Mouse (Mus musculus): ENCODE measurements around the gene Erfe. TPM values are rescaled to one million over a fixed set of nuclear protein-coding genes. Genes with fewer than 3 reads are reported as not detected.

Erfe gene
- total and polyA plus RNA-seq, 2 experiments from 2014 or later, result 0.11 to 0.31 TPM

GRCm38 (mm10) chr1:91350841-91351240, 15.4 kb upstream of the Erfe start, which contains the start of gene Klhl30:
Gene Klhl30 (plus strand): TSS chr1:91351016.
- Histone ChIP-seq H3K9me3 (ENCODE audit: low read length) (no peaks in the 10 kb centered on the region), H3K4me2 (ENCODE audit: low read depth, low read length, poor library complexity, severe bottlenecking) (no peak within 1 kb of the TSS), H3K9ac (replicated peaks; ENCODE audit: low read length, poor library complexity, severe bottlenecking) (no peak within 1 kb of the TSS), H3K4me1 (ENCODE audit: insufficient read depth, low read length) (no peaks in the 10 kb centered on the region), H3K4me3 (ENCODE audit: low read depth, low read length) (no peak within 1 kb of the TSS), H3K27ac (ENCODE audit: low read depth, low read length) (no peak within 1 kb of the TSS), H3K36me3 (ENCODE audit: insufficient read depth, low read length) (no peaks in the 10 kb centered on the region), H3K27me3 (ENCODE audit: insufficient read depth, low read length) (peaks cover 9% of the 10 kb centered on the region; the same call in 1 of the 2 replicates)
- DNase-seq (ENCODE audit: low spot score) (no peak), ATAC-seq (ENCODE audit: low FRiP score) (no peak)
- no peak for TF ChIP-seq CTCF (IDR thresholded peaks at IDR 0.05)
- 61% methylated on average over 4 of the region's 4 CpGs for WGBS

DNA sequence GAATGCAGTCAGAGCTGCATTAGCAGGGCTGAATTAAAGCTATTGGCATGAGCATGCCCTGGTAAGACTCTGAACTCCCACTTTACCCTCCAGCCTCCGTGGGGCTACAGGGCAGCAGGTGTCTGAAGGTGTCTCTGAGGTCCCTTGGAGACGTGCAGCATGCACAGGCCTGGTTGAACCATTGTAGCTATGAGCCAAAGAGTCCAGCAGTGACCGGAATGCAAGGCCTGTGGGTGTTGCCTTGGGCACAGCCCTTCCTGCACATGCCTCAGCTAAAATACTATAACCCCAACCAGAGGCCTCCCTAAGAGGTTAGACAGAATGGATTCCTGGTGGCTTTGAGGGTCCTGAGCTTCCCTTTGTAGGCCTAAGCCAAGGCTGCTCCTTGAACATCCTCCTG, 15.0 kb upstream of the Erfe start:
- Histone ChIP-seq H3K4me1 (ENCODE audit: insufficient read depth, low read length) (no peaks in the 10 kb centered on the region), H3K4me3 (ENCODE audit: low read depth, low read length) (no peak overlapping the region), H3K9me3 (ENCODE audit: low read length) (no peaks in the 10 kb centered on the region), H3K9ac (replicated peaks; ENCODE audit: low read length, poor library complexity, severe bottlenecking) (no peak overlapping the region), H3K27me3 (ENCODE audit: insufficient read depth, low read length) (peaks cover 7% of the 10 kb centered on the region; the same call in 1 of the 2 replicates), H3K36me3 (ENCODE audit: insufficient read depth, low read length) (no peaks in the 10 kb centered on the region), H3K27ac (ENCODE audit: low read depth, low read length) (no peak overlapping the region), H3K4me2 (ENCODE audit: low read depth, low read length, poor library complexity, severe bottlenecking) (no peak overlapping the region)
- no peak for DNase-seq (ENCODE audit: low spot score)
- TF ChIP-seq CTCF (IDR thresholded peaks at IDR 0.05), result no peak
- whole genome bisulfite sequencing, result 71% methylated on average over 3 of the region's 3 CpGs
- ATAC-seq (ENCODE audit: low FRiP score), result no peak

- Histone ChIP-seq H3K27me3 (ENCODE audit: insufficient read depth, low read length) (no peaks in the 10 kb centered on the region), H3K36me3 (ENCODE audit: insufficient read depth, low read length) (no peaks in the 10 kb centered on the region), H3K4me1 (ENCODE audit: insufficient read depth, low read length) (no peaks in the 10 kb centered on the region), H3K4me3 (ENCODE audit: low read depth, low read length) (no peak overlapping the region), H3K9ac (replicated peaks; ENCODE audit: low read length, poor library complexity, severe bottlenecking) (no peak overlapping the region), H3K9me3 (ENCODE audit: low read length) (no peaks in the 10 kb centered on the region), H3K4me2 (ENCODE audit: low read depth, low read length, poor library complexity, severe bottlenecking) (no peak overlapping the region), H3K27ac (ENCODE audit: low read depth, low read length) (no peak overlapping the region)
- no peak for ATAC-seq (ENCODE audit: low FRiP score)
- no peak for TF ChIP-seq CTCF (IDR thresholded peaks at IDR 0.05)
- no peak for DNase-seq (ENCODE audit: low spot score)
- 87% methylated on average over 2 of the region's 2 CpGs for WGBS
Measured at GRCm38 (mm10) chr1:91352277-91352676, 14.0 kb upstream of the Erfe start.

GRCm38 (mm10) chr1:91356105-91356504, 10.1 kb upstream of the Erfe start:
- no peak overlapping the region for H3K4me3 ChIP-seq (ENCODE audit: low read depth, low read length)
- no peak overlapping the region for H3K4me2 ChIP-seq (ENCODE audit: low read depth, low read length, poor library complexity, severe bottlenecking)
- no peak for DNase-seq (ENCODE audit: low spot score)
- no peak for TF ChIP-seq CTCF (IDR thresholded peaks at IDR 0.05)
- H3K27ac ChIP-seq (ENCODE audit: low read depth, low read length), result no peak overlapping the region
- no peaks in the 10 kb centered on the region for H3K9me3 ChIP-seq (ENCODE audit: low read length)
- H3K4me1 ChIP-seq (ENCODE audit: insufficient read depth, low read length), result no peaks in the 10 kb centered on the region
- H3K9ac ChIP-seq (replicated peaks; ENCODE audit: low read length, poor library complexity, severe bottlenecking), result no peak overlapping the region
- WGBS, result 88% methylated on average over 11 of the region's 11 CpGs
- no peaks in the 10 kb centered on the region for H3K36me3 ChIP-seq (ENCODE audit: insufficient read depth, low read length)
- H3K27me3 ChIP-seq (ENCODE audit: insufficient read depth, low read length), result no peaks in the 10 kb centered on the region
- ATAC-seq (ENCODE audit: low FRiP score), result no peak

- no peak for TF ChIP-seq CTCF (IDR thresholded peaks at IDR 0.05)
- Histone ChIP-seq H3K27ac (ENCODE audit: low read depth, low read length) (no peak overlapping the region), H3K36me3 (ENCODE audit: insufficient read depth, low read length) (no peaks in the 10 kb centered on the region), H3K4me2 (ENCODE audit: low read depth, low read length, poor library complexity, severe bottlenecking) (no peak overlapping the region), H3K27me3 (ENCODE audit: insufficient read depth, low read length) (0 out of 2 replicates have a peak, but pooled peaks cover 3% of the 10 kb centered on the region), H3K9me3 (ENCODE audit: low read length) (no peaks in the 10 kb centered on the region), H3K4me1 (ENCODE audit: insufficient read depth, low read length) (peaks cover 3% of the 10 kb centered on the region; the same call in 1 of the 2 replicates), H3K9ac (replicated peaks; ENCODE audit: low read length, poor library complexity, severe bottlenecking) (no peak overlapping the region), H3K4me3 (ENCODE audit: low read depth, low read length) (no peak overlapping the region)
- DNase-seq (ENCODE audit: low spot score), result no peak
- 75% methylated on average over 5 of the region's 5 CpGs for WGBS
- no peak for ATAC-seq (ENCODE audit: low FRiP score)
Measured at GRCm38 (mm10) chr1:91362113-91362512, 4.1 kb upstream of the Erfe start.

GRCm38 (mm10) chr1:91364822-91365644, 1.2 kb upstream of the Erfe start:
- Histone ChIP-seq H3K9me3 (ENCODE audit: low read length) (no peaks in the 10 kb centered on the region), H3K27ac (ENCODE audit: low read depth, low read length) (no peak overlapping the region), H3K27me3 (ENCODE audit: insufficient read depth, low read length) (0 out of 2 replicates have a peak, but pooled peaks cover 3% of the 10 kb centered on the region), H3K9ac (replicated peaks; ENCODE audit: low read length, poor library complexity, severe bottlenecking) (no peak overlapping the region), H3K4me2 (ENCODE audit: low read depth, low read length, poor library complexity, severe bottlenecking) (no peak overlapping the region), H3K4me1 (ENCODE audit: insufficient read depth, low read length) (peaks cover 3% of the 10 kb centered on the region; the same call in 1 of the 2 replicates), H3K36me3 (ENCODE audit: insufficient read depth, low read length) (peaks cover 2% of the 10 kb centered on the region; the same call in 1 of the 2 replicates), H3K4me3 (ENCODE audit: low read depth, low read length) (no peak overlapping the region)
- 93% methylated on average over 16 of the region's 16 CpGs for WGBS
- TF ChIP-seq CTCF (IDR thresholded peaks at IDR 0.05), result no peak
- DNase-seq (ENCODE audit: low spot score) (no peak), ATAC-seq (ENCODE audit: low FRiP score) (no peak)

All from midbrain, postnatal 0 days (tissue).